Mouse (Mus musculus) CH12.LX (cell line): ENCODE measurements around the gene Chd1l. TPM values are rescaled to one million over a fixed set of nuclear protein-coding genes. Genes with fewer than 3 reads are reported as not detected.

Experiments used
- DNase-seq: peaks from one replicate; pipeline ENCODE4 v3.0.0-alpha.2; 2013; ENCODE audit errors: extremely low read depth
- H3K27ac ChIP-seq: 2 replicates; pipeline ENCODE4 v1.5.1; 2012; ENCODE audit warnings: low read depth, mild to moderate bottlenecking, control low read depth, moderate library complexity; ENCODE audit not compliant: insufficient read depth
- H3K27me3 ChIP-seq: replicated peaks from 2 replicates; pipeline ENCODE3; 2012; ENCODE audit warnings: inconsistent platforms
- H3K36me3 ChIP-seq, 2 experiments: replicated peaks in 1 of 2; 2 replicates each; pipeline versions ENCODE3 to v1.6.1; 2012; ENCODE audit warnings: inconsistent platforms in 1 of 2, low read length in 1 of 2, mild to moderate bottlenecking in 1 of 2, mixed read lengths in 1 of 2, moderate library complexity in 1 of 2; ENCODE audit not compliant: control insufficient read depth in 1 of 2, insufficient read depth in 1 of 2
- H3K4me1 ChIP-seq, 2 experiments: 2 replicates each; pipeline ENCODE4 v1.6.1; 2012; ENCODE audit warnings: inconsistent platforms in 1 of 2, moderate library complexity in 1 of 2; ENCODE audit not compliant: insufficient read depth in 2 of 2, control insufficient read depth in 1 of 2
- H3K4me2 ChIP-seq: 2 replicates; pipeline ENCODE4 v1.6.1; 2012; ENCODE audit warnings: low read depth, mild to moderate bottlenecking, control low read depth; ENCODE audit not compliant: poor library complexity, insufficient read depth, severe bottlenecking
- H3K4me3 ChIP-seq, 3 experiments: fragments of 150-350 bp in 1 of 3; sonication (generic) in 1 of 3; replicated peaks in 1 of 3; 2 replicates each; pipeline versions ENCODE3 to v1.5.1; 2011 to 2012; ENCODE audit warnings: low read depth in 2 of 3, low read length in 2 of 3, mild to moderate bottlenecking in 2 of 3, moderate library complexity in 2 of 3, control low read depth in 1 of 3, improper control_type of control experiment in 1 of 3, inconsistent platforms in 1 of 3, mixed read lengths in 1 of 3; ENCODE audit not compliant: poor library complexity in 1 of 3
- H3K79me2 ChIP-seq: replicated peaks from 2 replicates; pipeline ENCODE4 v1.6.1; 2012; ENCODE audit warnings: mild to moderate bottlenecking, moderate library complexity; ENCODE audit not compliant: control insufficient read depth, poor library complexity, insufficient read depth, severe bottlenecking; ENCODE audit errors: extremely low read depth
- H3K9ac ChIP-seq: 2 replicates; pipeline ENCODE4 v1.6.1; 2012; ENCODE audit warnings: low read depth, mild to moderate bottlenecking, control low read depth, moderate library complexity; ENCODE audit not compliant: insufficient read depth
- H3K9me3 ChIP-seq: replicated peaks from 2 replicates; pipeline ENCODE3; 2012; ENCODE audit warnings: low read length, inconsistent platforms, mixed read lengths
- BHLHE40 ChIP-seq: IDR thresholded peaks from 2 replicates; pipeline ENCODE4 v1.6.1; 2011; ENCODE audit warnings: mild to moderate bottlenecking, low read depth, low read length, improper control_type of control experiment
- CHD2 ChIP-seq: IDR thresholded peaks from 2 replicates; pipeline ENCODE4 v1.6.1; 2011; ENCODE audit warnings: low read length, improper control_type of control experiment
- CTCF ChIP-seq, 2 experiments: IDR thresholded peaks in 1 of 2; conservative IDR thresholded peaks in 1 of 2; 2 replicates each; pipeline ENCODE4 v1.5.1; 2011 to 2012; ENCODE audit warnings: low read depth in 2 of 2, low read length in 2 of 2, improper control_type of control experiment in 1 of 2, inconsistent platforms in 1 of 2, mild to moderate bottlenecking in 1 of 2, moderate library complexity in 1 of 2
- E2F4 ChIP-seq: IDR thresholded peaks from 2 replicates; pipeline ENCODE4 v1.6.1; 2011; ENCODE audit warnings: low read depth, low read length, improper control_type of control experiment; ENCODE audit not compliant: insufficient replicate concordance
- ELF1 ChIP-seq: IDR thresholded peaks from 2 replicates; pipeline ENCODE4 v1.6.1; 2014; ENCODE audit warnings: low read depth, mild to moderate bottlenecking, inconsistent platforms, low read length, improper control_type of control experiment
- EP300 ChIP-seq: IDR thresholded peaks from 2 replicates; pipeline ENCODE4 v1.6.1; 2011; ENCODE audit warnings: low read length, improper control_type of control experiment
- ETS1 ChIP-seq: conservative IDR thresholded peaks from 2 replicates; pipeline ENCODE4 v1.6.1; 2012; ENCODE audit warnings: low read depth, mild to moderate bottlenecking, inconsistent platforms, low read length, improper control_type of control experiment, moderate library complexity
- GABPA ChIP-seq: IDR thresholded peaks from 2 replicates; pipeline ENCODE4 v1.6.1; 2012; ENCODE audit warnings: low read depth, low read length, improper control_type of control experiment, inconsistent platforms; ENCODE audit not compliant: insufficient replicate concordance
- HCFC1 ChIP-seq: IDR thresholded peaks from 2 replicates; pipeline ENCODE4 v1.6.1; 2012; ENCODE audit warnings: low read depth, mild to moderate bottlenecking, inconsistent platforms, low read length, improper control_type of control experiment
- IRF4 ChIP-seq: IDR thresholded peaks from 2 replicates; pipeline ENCODE4 v1.6.1; 2014; ENCODE audit warnings: low read depth, mild to moderate bottlenecking, inconsistent platforms, low read length, improper control_type of control experiment
- JUND ChIP-seq: conservative IDR thresholded peaks from 2 replicates; pipeline ENCODE4 v1.6.1; 2011; ENCODE audit warnings: low read depth, low read length, improper control_type of control experiment
- KAT2A ChIP-seq: IDR thresholded peaks from 2 replicates; pipeline ENCODE4 v1.6.1; 2012; ENCODE audit warnings: low read length, improper control_type of control experiment, inconsistent platforms; ENCODE audit not compliant: insufficient replicate concordance
- MAFK ChIP-seq: IDR thresholded peaks from 2 replicates; pipeline ENCODE4 v1.6.1; 2011; ENCODE audit warnings: low read length, improper control_type of control experiment; ENCODE audit not compliant: insufficient replicate concordance
- MAX ChIP-seq: IDR thresholded peaks from 2 replicates; pipeline ENCODE4 v1.6.1; 2011; ENCODE audit warnings: low read length, improper control_type of control experiment
- MAZ ChIP-seq: IDR thresholded peaks from 2 replicates; pipeline ENCODE4 v1.6.1; 2012; ENCODE audit warnings: low read depth, mild to moderate bottlenecking, inconsistent platforms, low read length, improper control_type of control experiment, moderate library complexity
- MEF2A ChIP-seq: IDR thresholded peaks from 2 replicates; pipeline ENCODE4 v1.6.1; 2014; ENCODE audit warnings: low read depth, mild to moderate bottlenecking, inconsistent platforms, low read length, improper control_type of control experiment, borderline replicate concordance
- MXI1 ChIP-seq: IDR thresholded peaks from 2 replicates; pipeline ENCODE4 v1.6.1; 2011; ENCODE audit warnings: mild to moderate bottlenecking, low read depth, low read length, improper control_type of control experiment
- MYC ChIP-seq: IDR thresholded peaks from 2 replicates; pipeline ENCODE4 v1.6.1; 2011; ENCODE audit warnings: low read depth, mild to moderate bottlenecking, improper control_type of control experiment, low read length
- NRF1 ChIP-seq: IDR thresholded peaks from 2 replicates; pipeline ENCODE4 v1.6.1; 2014; ENCODE audit warnings: low read depth, mild to moderate bottlenecking, inconsistent platforms, low read length, improper control_type of control experiment, moderate library complexity
- PAX5 ChIP-seq: IDR thresholded peaks from 2 replicates; pipeline ENCODE4 v1.6.1; 2012; ENCODE audit warnings: low read length, inconsistent platforms, mixed read lengths
- POLR2A ChIP-seq: IDR thresholded peaks from 2 replicates; pipeline ENCODE4 v1.6.1; 2011; ENCODE audit warnings: low read depth, mild to moderate bottlenecking, improper control_type of control experiment, low read length
- RAD21 ChIP-seq: IDR thresholded peaks from 2 replicates; pipeline ENCODE4 v1.6.1; 2011; ENCODE audit warnings: low read depth, mild to moderate bottlenecking, low read length, improper control_type of control experiment, moderate library complexity
- RCOR1 ChIP-seq: conservative IDR thresholded peaks from 2 replicates; pipeline ENCODE4 v1.6.1; 2012; ENCODE audit warnings: low read depth, mild to moderate bottlenecking, inconsistent platforms, low read length, improper control_type of control experiment
- SIN3A ChIP-seq: IDR thresholded peaks from 2 replicates; pipeline ENCODE4 v1.6.1; 2012; ENCODE audit warnings: low read length, improper control_type of control experiment, inconsistent platforms
- SMC3 ChIP-seq: IDR thresholded peaks from 2 replicates; pipeline ENCODE4 v1.6.1; 2011; ENCODE audit warnings: low read depth, low read length, improper control_type of control experiment
- TBP ChIP-seq: conservative IDR thresholded peaks from 2 replicates; pipeline ENCODE4 v1.6.1; 2011; ENCODE audit warnings: low read depth, low read length, improper control_type of control experiment
- TCF12 ChIP-seq: IDR thresholded peaks from 2 replicates; pipeline ENCODE4 v1.6.1; 2014; ENCODE audit warnings: low read depth, mild to moderate bottlenecking, inconsistent platforms, low read length, improper control_type of control experiment
- USF1 ChIP-seq: IDR thresholded peaks from 2 replicates; pipeline ENCODE4 v1.6.1; 2014; ENCODE audit warnings: low read depth, mild to moderate bottlenecking, inconsistent platforms, low read length, improper control_type of control experiment
- ZC3H11A ChIP-seq: IDR thresholded peaks from 2 replicates; pipeline ENCODE4 v1.6.1; 2012; ENCODE audit warnings: low read depth, mild to moderate bottlenecking, inconsistent platforms, low read length, improper control_type of control experiment
- ZMIZ1 ChIP-seq: IDR thresholded peaks from 2 replicates; pipeline ENCODE4 v1.6.1; 2012; ENCODE audit warnings: low read depth, mild to moderate bottlenecking, inconsistent platforms, low read length, improper control_type of control experiment
- ZNF384 ChIP-seq: IDR thresholded peaks from 2 replicates; pipeline ENCODE4 v1.6.1; 2012; ENCODE audit warnings: low read depth, low read length, improper control_type of control experiment, inconsistent platforms
- dilution Hi-C: fragments of 300-500 bp; cut with MboI; formaldehyde crosslinking; loops from 2 replicates; pipeline ENCODE4 v1.14.3; 2020; ENCODE audit warnings: low sequenced_read_pairs; ENCODE audit not compliant: extremely low pct_unique_long_range_greater_than_20kb, extremely low pct_ligation_motif_present
- in situ Hi-C: fragments of 300-500 bp; cut with MboI; formaldehyde crosslinking; loops from 3 replicates; pipeline ENCODE4 v1.14.3; 2019; ENCODE audit warnings: low sequenced_read_pairs, low pct_ligation_motif_present, low pct_unique_long_range_greater_than_20kb, mixed read lengths
- polyA plus RNA-seq: library from polyadenylated mRNA; unstranded; fragments of >175 nt; gene quantifications from 2 replicates; pipeline ENCODE4 v1.2.1, GENCODE M21; 2012; ENCODE audit warnings: low read depth; ENCODE audit not compliant: insufficient read length
- total RNA-seq, 2 experiments: library from RNA; depleted of rRNA; stranded (reverse); fragments of 300-350 nt in 1 of 2; fragments of >200 nt in 1 of 2; gene quantifications; 2 replicates each; pipeline ENCODE4 v1.2.3; 2012 to 2014

Gene Chd1l
- 24.7 and 25.0 TPM in 2 replicates for total RNA-seq (2012; rRNA removed)
- total RNA-seq (2014; rRNA removed): 29.0 and 30.0 TPM in 2 replicates
- 25.2 and 25.9 TPM in 2 replicates for polyA plus RNA-seq

- dilution Hi-C loops (no loop called here), in situ Hi-C loops (no loop called here)
- Histone ChIP-seq H3K4me3 (peak within 1 kb of the TSS; percentile 81 to 92 (median 89)), H3K27me3 (no peaks in the 10 kb centered on the region), H3K27ac (peak within 1 kb of the TSS; percentile 60), H3K36me3 (peaks cover 0 to 15% of the 10 kb centered on the region in 2 experiments), H3K4me2 (peak within 1 kb of the TSS; percentile 91), H3K79me2 (peaks cover 6% of the 10 kb centered on the region), H3K4me1 (peaks cover 17 to 30% of the 10 kb centered on the region in 2 experiments), H3K9me3 (no peaks in the 10 kb centered on the region), H3K9ac (peak within 1 kb of the TSS; percentile 80)
- DNase-seq: peak; percentile 88
- TF ChIP-seq HCFC1: peak; percentile 73
- 0 out of 2 replicates have a peak, but pooled peaks have one; percentile 44 for TF ChIP-seq TBP
- no peak for TF ChIP-seq ZNF384
- no peak for TF ChIP-seq KAT2A
- TF ChIP-seq NRF1: peak; percentile 80
- TF ChIP-seq IRF4: peak; percentile 44; the same call in 1 of the 2 replicates
- TF ChIP-seq ZMIZ1: no peak; the same call in 1 of the 2 replicates
- peak; percentile 55 for TF ChIP-seq SMC3
- no peak for TF ChIP-seq CHD2
- peak; percentile 92 for TF ChIP-seq MAX
- TF ChIP-seq ETS1: no peak
- peak; percentile 77 for TF ChIP-seq TCF12
- TF ChIP-seq E2F4: peak; percentile 88; the same call in 1 of the 2 replicates
- 0 out of 2 replicates have a peak, but pooled peaks have one; percentile 31 for TF ChIP-seq RCOR1
- TF ChIP-seq MYC: peak; percentile 89
- peak; percentile 47 for TF ChIP-seq RAD21
- TF ChIP-seq MEF2A: 0 out of 2 replicates have a peak, but pooled peaks have one; percentile 46
- peak; percentile 72 to 94 for TF ChIP-seq CTCF (conservative IDR thresholded peaks at IDR 0.05 in 1 of 2, IDR thresholded peaks at IDR 0.05 in 1 of 2; ENCODE audit: low read depth in 2 of 2, low read length in 2 of 2)
- TF ChIP-seq ELF1: peak; percentile 91
- TF ChIP-seq BHLHE40: peak; percentile 84
- TF ChIP-seq POLR2A: peak; percentile 85
Observed at GRCm38 (mm10) chr3:97609845-97610410, at the start of gene Chd1l. TSS of gene Chd1l (minus strand) at chr3:97610203.

- dilution Hi-C loops (no loop called here), in situ Hi-C loops (no loop called here)
- Histone ChIP-seq H3K9ac (no peak overlapping the region), H3K4me3 (no peak overlapping the region), H3K9me3 (peaks cover 2% of the 10 kb centered on the region), H3K4me1 (peaks cover 5 to 37% of the 10 kb centered on the region in 2 experiments), H3K36me3 (peaks cover 0 to 22% of the 10 kb centered on the region in 2 experiments), H3K27me3 (peaks cover 5% of the 10 kb centered on the region), H3K79me2 (no peaks in the 10 kb centered on the region), H3K27ac (no peak overlapping the region), H3K4me2 (no peak overlapping the region)
- no peak for TF ChIP-seq PAX5
- TF ChIP-seq TCF12: no peak
- no peak for TF ChIP-seq MAZ
- TF ChIP-seq SMC3: no peak
- TF ChIP-seq JUND: no peak
- no peak for TF ChIP-seq E2F4
- TF ChIP-seq EP300: no peak
- no peak for TF ChIP-seq BHLHE40
- TF ChIP-seq USF1: no peak
- no peak for TF ChIP-seq IRF4
- TF ChIP-seq GABPA: no peak
- TF ChIP-seq HCFC1: no peak
- TF ChIP-seq ZMIZ1: no peak
- TF ChIP-seq TBP: no peak
- TF ChIP-seq MAFK: no peak
- TF ChIP-seq SIN3A: no peak
- no peak for TF ChIP-seq RCOR1
- no peak for TF ChIP-seq MXI1
- TF ChIP-seq ZC3H11A: no peak
- no peak for TF ChIP-seq KAT2A
- no peak for DNase-seq
Observed at GRCm38 (mm10) chr3:97659746-97660145, 49.7 kb upstream of the Chd1l start.
